Mouse (Mus musculus) MEL (cell line): ENCODE data around the gene Vav3.

Experiments
- CTCF ChIP-seq, 3 experiments: IDR thresholded peaks in 2 of 3; conservative IDR thresholded peaks in 1 of 3; 2 replicates each; pipeline ENCODE4 v1.5.1; 2011 to 2012; ENCODE audit warnings: low read length in 3 of 3, low read depth in 2 of 3, mild to moderate bottlenecking in 2 of 3, improper control_type of control experiment in 1 of 3, inconsistent platforms in 1 of 3, mixed read lengths in 1 of 3, moderate library complexity in 1 of 3; ENCODE audit not compliant: control insufficient read depth in 1 of 3, insufficient read depth in 1 of 3, poor library complexity in 1 of 3, severe bottlenecking in 1 of 3
- ELF1 ChIP-seq: IDR thresholded peaks from 2 replicates; pipeline ENCODE4 v1.6.1; 2014; ENCODE audit warnings: low read depth, mild to moderate bottlenecking, inconsistent platforms, low read length, improper control_type of control experiment, moderate library complexity
- EP300 ChIP-seq, 2 experiments: IDR thresholded peaks; 2 replicates each; pipeline ENCODE4 v1.6.1; 2011; ENCODE audit warnings: improper control_type of control experiment in 2 of 2, low read length in 2 of 2, low read depth in 1 of 2, mild to moderate bottlenecking in 1 of 2
- ETS1 ChIP-seq: IDR thresholded peaks from 2 replicates; pipeline ENCODE4 v1.6.1; 2012; ENCODE audit warnings: low read depth, mild to moderate bottlenecking, inconsistent platforms, low read length, improper control_type of control experiment, moderate library complexity
- JUND ChIP-seq: IDR thresholded peaks from 2 replicates; pipeline ENCODE4 v1.6.1; 2011; ENCODE audit warnings: low read depth, mild to moderate bottlenecking, improper control_type of control experiment, low read length
- MAX ChIP-seq: IDR thresholded peaks from 2 replicates; pipeline ENCODE4 v1.6.1; 2011; ENCODE audit warnings: low read length, improper control_type of control experiment
- POLR2A ChIP-seq, 2 experiments: IDR thresholded peaks; 2 replicates each; pipeline ENCODE4 v1.6.1; 2011 to 2012; ENCODE audit warnings: low read length in 2 of 2, mild to moderate bottlenecking in 2 of 2, control low read depth in 1 of 2, improper control_type of control experiment in 1 of 2, low read depth in 1 of 2, moderate library complexity in 1 of 2; ENCODE audit not compliant: control insufficient read depth in 1 of 2, insufficient read depth in 1 of 2, poor library complexity in 1 of 2
- USF1 ChIP-seq: IDR thresholded peaks from 2 replicates; pipeline ENCODE4 v1.6.1; 2014; ENCODE audit warnings: low read depth, mild to moderate bottlenecking, inconsistent platforms, low read length, improper control_type of control experiment, moderate library complexity
- ZC3H11A ChIP-seq: IDR thresholded peaks from 2 replicates; pipeline ENCODE4 v1.6.1; 2012; ENCODE audit warnings: low read depth, mild to moderate bottlenecking, inconsistent platforms, low read length, improper control_type of control experiment

GRCm38 (mm10) chr3:109621721-109622120, 281.3 kb downstream of the Vav3 start:
- no peak for TF ChIP-seq ZC3H11A
- TF ChIP-seq MAX = no peak
- TF ChIP-seq POLR2A (IDR thresholded peaks at IDR 0.05; ENCODE audit: control insufficient read depth in 1 of 2, insufficient read depth in 1 of 2, low read depth in 1 of 2, low read length in 2 of 2, poor library complexity in 1 of 2) = no peak
- TF ChIP-seq EP300 (IDR thresholded peaks at IDR 0.05; ENCODE audit: low read depth in 1 of 2, low read length in 2 of 2) = no peak
- TF ChIP-seq USF1 = no peak
- TF ChIP-seq JUND = no peak
- no peak for TF ChIP-seq CTCF (IDR thresholded peaks at IDR 0.05 in 2 of 3, conservative IDR thresholded peaks at IDR 0.05 in 1 of 3; ENCODE audit: control insufficient read depth in 1 of 3, insufficient read depth in 1 of 3, low read depth in 2 of 3, low read length in 3 of 3, poor library complexity in 1 of 3, severe bottlenecking in 1 of 3)
- TF ChIP-seq ETS1 = no peak
- TF ChIP-seq ELF1 = no peak
